Mouse (Mus musculus) right cerebral cortex, postnatal 10 days (tissue): ENCODE results near the gene Plod2.

Source experiments
- DNase-seq, 2 experiments: peaks; one replicate each; pipeline ENCODE4 v3.0.0; 2021; ENCODE audit warnings: low spot score in 2 of 2

The Plod2 gene

GRCm38 (mm10) chr9:92541977-92542561 is at the start of gene Plod2:
Gene Plod2, plus strand, starts transcription at chr9:92542223.
- DNase-seq: peak; percentile 65 to 71

- peak; percentile 57 to 87 for DNase-seq
These were observed 42.2 kb upstream of the Plod2 start for GRCm38 (mm10) chr9:92499710-92500410.

GRCm38 (mm10) chr9:92504256-92504655 is 37.8 kb upstream of the Plod2 start:
- DNase-seq: no peak

GRCm38 (mm10) chr9:92504889-92505288 is 37.1 kb upstream of the Plod2 start:
- DNase-seq: no peak

GRCm38 (mm10) chr9:92511696-92512095 is 30.3 kb upstream of the Plod2 start:
- no peak for DNase-seq

GRCm38 (mm10) chr9:92517036-92517435 is 25.0 kb upstream of the Plod2 start:
- no peak for DNase-seq

GRCm38 (mm10) chr9:92520751-92521150 is 21.3 kb upstream of the Plod2 start:
- no peak for DNase-seq

- no peak for DNase-seq
These were observed 17.5 kb upstream of the Plod2 start for GRCm38 (mm10) chr9:92524506-92524905.

GRCm38 (mm10) chr9:92530055-92530454 is 12.0 kb upstream of the Plod2 start:
- DNase-seq: no peak

GRCm38 (mm10) chr9:92537735-92538134 is 4.3 kb upstream of the Plod2 start:
- peak in 1 of 2 experiments; percentile 36 for DNase-seq

GRCm38 (mm10) chr9:92538216-92538615 is 3.8 kb upstream of the Plod2 start:
- DNase-seq: no peak

- DNase-seq: peak; percentile 43 to 49
These were observed 781 bp downstream of the Plod2 start for GRCm38 (mm10) chr9:92542591-92543416.

- DNase-seq: no peak
These were observed 2.1 kb downstream of the Plod2 start for GRCm38 (mm10) chr9:92544146-92544545.

- no peak for DNase-seq
These were observed 3.0 kb downstream of the Plod2 start for GRCm38 (mm10) chr9:92545021-92545420.

- DNase-seq: no peak
These were observed 4.4 kb downstream of the Plod2 start for GRCm38 (mm10) chr9:92546446-92546845.

GRCm38 (mm10) chr9:92547106-92547505 is 5.1 kb downstream of the Plod2 start:
- no peak for DNase-seq

GRCm38 (mm10) chr9:92547821-92548220 is 5.8 kb downstream of the Plod2 start:
- no peak for DNase-seq

GRCm38 (mm10) chr9:92548603-92549002 is 6.6 kb downstream of the Plod2 start:
- no peak for DNase-seq

GRCm38 (mm10) chr9:92549811-92550490 is 7.9 kb downstream of the Plod2 start:
- DNase-seq: peak; percentile 57 to 68

- DNase-seq: no peak
These were observed 9.0 kb downstream of the Plod2 start for GRCm38 (mm10) chr9:92550981-92551380.

GRCm38 (mm10) chr9:92551666-92552065 is 9.6 kb downstream of the Plod2 start:
- no peak for DNase-seq

GRCm38 (mm10) chr9:92552691-92553090 is 10.7 kb downstream of the Plod2 start:
- DNase-seq: no peak
